Mouse (Mus musculus): Measurements from ENCODE around the gene Hcrtr1. TPM values are rescaled to one million over a fixed set of nuclear protein-coding genes. Genes with fewer than 3 reads are reported as not detected.

Gene Hcrtr1
- polyA plus RNA-seq, 1 experiment from 2014 or later = 0.49 TPM

Other genes with a start within 250 kb of the Hcrtr1 start
- gene Spocd1, start 210.1 kb downstream of the Hcrtr1 start, polyA plus RNA-seq (2015; fragmentation: Nextera tagmentation; extraction: Ambion mirVana) = not detected in 2 replicates
- gene Adgrb2, start 154.5 kb downstream of the Hcrtr1 start, polyA plus RNA-seq (2015; fragmentation: Nextera tagmentation; extraction: Ambion mirVana) = 1.6 and 1.9 TPM in 2 replicates
- 55.6 and 75.1 TPM in 2 replicates for gene Col16a1, start 91.5 kb downstream of the Hcrtr1 start, polyA plus RNA-seq (2015; fragmentation: Nextera tagmentation; extraction: Ambion mirVana)
- gene Pef1, start 36.8 kb downstream of the Hcrtr1 start, polyA plus RNA-seq (2015; fragmentation: Nextera tagmentation; extraction: Ambion mirVana) = 63.5 and 72.7 TPM in 2 replicates
- gene Tinagl1, start 35.8 kb upstream of the Hcrtr1 start, polyA plus RNA-seq (2015; fragmentation: Nextera tagmentation; extraction: Ambion mirVana) = 62.7 and 77.6 TPM in 2 replicates
- not detected in 2 replicates for gene Gm853, start 83.0 kb upstream of the Hcrtr1 start, polyA plus RNA-seq (2015; fragmentation: Nextera tagmentation; extraction: Ambion mirVana)
- gene Serinc2, start 139.8 kb upstream of the Hcrtr1 start, polyA plus RNA-seq (2015; fragmentation: Nextera tagmentation; extraction: Ambion mirVana) = 47.3 and 61.7 TPM in 2 replicates
- 8.6 and 32.4 TPM in 2 replicates for gene Fabp3, start 169.2 kb upstream of the Hcrtr1 start, polyA plus RNA-seq (2015; fragmentation: Nextera tagmentation; extraction: Ambion mirVana)
- not detected in 2 replicates for gene Gm10570, start 169.3 kb upstream of the Hcrtr1 start, polyA plus RNA-seq (2015; fragmentation: Nextera tagmentation; extraction: Ambion mirVana)
- 51.0 and 56.8 TPM in 2 replicates for gene Zcchc17, start 220.6 kb upstream of the Hcrtr1 start, polyA plus RNA-seq (2015; fragmentation: Nextera tagmentation; extraction: Ambion mirVana)
- 98.8 and 107 TPM in 2 replicates for gene Snrnp40, start 220.8 kb upstream of the Hcrtr1 start, polyA plus RNA-seq (2015; fragmentation: Nextera tagmentation; extraction: Ambion mirVana)

All from stomach, embryonic 16.5 days (tissue).